Mouse (Mus musculus) layer of hippocampus, postnatal 25 days (tissue): ENCODE data around the gene Mapk12. TPM values are rescaled to one million over a fixed set of nuclear protein-coding genes. Genes with fewer than 3 reads are reported as not detected.

ENCODE experiments used
- DNase-seq, 2 experiments: peaks; one replicate each; pipeline ENCODE4 v3.0.0; 2022; ENCODE audit warnings: mixed read lengths in 2 of 2, low spot score in 1 of 2; ENCODE audit errors: extremely low spot score in 1 of 2
- total RNA-seq, 2 experiments: library from RNA; stranded (reverse); gene quantifications; 2 replicates each; pipeline ENCODE4 v1.2.3; 2021

The Mapk12 gene
- 1 to 10 TPM; 2.7 to 5.1 TPM for total RNA-seq

DNA sequence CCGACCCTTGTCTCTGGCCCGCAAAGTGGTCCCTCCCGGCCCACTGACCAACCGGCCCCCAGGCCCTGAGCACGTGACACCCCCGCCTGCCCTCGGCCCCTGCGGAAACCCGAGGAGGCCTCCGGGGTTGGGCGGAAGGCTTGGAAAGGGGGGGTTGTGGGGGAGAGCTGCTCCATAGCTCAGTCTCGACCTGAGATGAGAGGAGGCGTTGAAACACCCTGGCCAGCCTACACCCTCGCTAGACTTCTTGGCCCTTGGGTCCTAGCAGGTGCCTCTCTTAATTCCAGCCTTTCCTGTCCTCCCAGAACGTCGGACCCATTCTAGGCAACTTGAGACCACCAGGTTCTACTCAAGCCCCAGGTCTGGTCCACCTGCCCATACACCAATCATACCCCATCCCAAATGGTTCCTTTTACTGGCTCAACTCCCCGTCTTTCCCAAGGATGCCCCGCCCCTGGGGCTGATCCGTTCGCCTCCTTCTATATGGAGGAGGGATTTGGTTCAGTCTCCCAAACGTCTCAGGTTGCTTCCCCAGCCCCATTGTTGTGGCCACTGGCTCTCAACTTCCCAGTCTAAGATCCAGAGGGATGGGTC is at the start of gene Mapk12:
Gene Mapk12, minus strand, starts transcription at position 45 of the 594 bp plus-strand sequence.
- DNase-seq, result no peak

DNA sequence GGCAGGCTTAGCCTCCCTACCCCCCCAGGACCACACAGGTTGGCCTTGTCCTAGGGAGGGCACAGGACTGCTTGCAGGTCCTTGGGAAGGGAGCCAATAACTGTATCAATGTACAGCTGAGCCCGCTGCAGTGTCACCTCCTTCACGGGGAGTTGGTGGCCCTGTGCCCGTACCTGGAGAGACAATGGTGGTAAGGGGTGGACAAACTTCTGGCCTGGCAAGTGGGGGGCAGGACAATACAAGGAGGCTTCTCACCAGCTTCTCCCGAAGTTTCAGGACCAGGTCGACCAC is 44.4 kb upstream of the Mapk12 start:
- DNase-seq, result no peak

DNA sequence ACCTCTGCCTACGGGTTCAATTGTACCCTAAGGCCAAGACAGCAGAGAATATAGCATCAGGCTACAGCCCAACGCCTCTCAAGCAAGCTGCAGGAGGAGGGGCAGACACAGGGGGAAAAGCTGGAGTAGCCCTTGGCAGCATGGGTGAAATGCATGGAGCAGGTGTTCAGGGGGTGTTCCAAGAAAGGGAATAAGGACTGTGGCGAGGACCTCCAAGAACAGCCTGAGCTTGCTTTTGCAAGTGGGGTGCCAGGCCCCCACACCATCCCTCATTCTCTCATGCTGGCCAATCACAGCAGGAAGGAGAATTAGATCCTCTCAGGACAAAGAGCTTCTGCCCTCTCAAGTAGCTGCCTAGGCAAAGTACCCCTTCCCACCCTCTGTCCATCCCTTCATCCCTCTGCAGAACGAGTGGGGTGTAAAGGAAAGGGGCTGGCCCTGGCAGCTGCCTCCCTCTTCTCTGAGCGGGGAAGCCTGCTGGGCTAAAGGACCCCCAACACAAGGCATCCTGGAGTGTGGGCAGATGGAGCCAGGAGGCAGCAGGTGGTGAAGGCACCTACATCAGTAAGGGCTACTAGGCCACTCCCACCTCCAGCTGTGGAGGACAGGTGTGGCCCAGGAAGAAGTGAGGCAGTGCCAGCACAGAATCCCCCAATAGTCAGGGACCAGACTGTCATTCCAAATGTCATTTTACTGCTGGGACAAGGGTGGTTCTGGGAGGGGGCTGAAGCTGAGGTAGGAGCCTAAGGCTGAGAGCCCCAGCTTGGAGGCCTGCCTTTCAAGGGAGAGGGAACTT is 43.8 kb upstream of the Mapk12 start:
- no peak for DNase-seq

- DNase-seq, result no peak
These were observed 42.3 kb upstream of the Mapk12 start for GRCm38 (mm10) chr15:89182842-89183241.

GRCm38 (mm10) chr15:89182328-89182741 is 41.8 kb upstream of the Mapk12 start:
- no peak for DNase-seq

GRCm38 (mm10) chr15:89181561-89182270 is 41.2 kb upstream of the Mapk12 start:
- DNase-seq, result no peak

DNA sequence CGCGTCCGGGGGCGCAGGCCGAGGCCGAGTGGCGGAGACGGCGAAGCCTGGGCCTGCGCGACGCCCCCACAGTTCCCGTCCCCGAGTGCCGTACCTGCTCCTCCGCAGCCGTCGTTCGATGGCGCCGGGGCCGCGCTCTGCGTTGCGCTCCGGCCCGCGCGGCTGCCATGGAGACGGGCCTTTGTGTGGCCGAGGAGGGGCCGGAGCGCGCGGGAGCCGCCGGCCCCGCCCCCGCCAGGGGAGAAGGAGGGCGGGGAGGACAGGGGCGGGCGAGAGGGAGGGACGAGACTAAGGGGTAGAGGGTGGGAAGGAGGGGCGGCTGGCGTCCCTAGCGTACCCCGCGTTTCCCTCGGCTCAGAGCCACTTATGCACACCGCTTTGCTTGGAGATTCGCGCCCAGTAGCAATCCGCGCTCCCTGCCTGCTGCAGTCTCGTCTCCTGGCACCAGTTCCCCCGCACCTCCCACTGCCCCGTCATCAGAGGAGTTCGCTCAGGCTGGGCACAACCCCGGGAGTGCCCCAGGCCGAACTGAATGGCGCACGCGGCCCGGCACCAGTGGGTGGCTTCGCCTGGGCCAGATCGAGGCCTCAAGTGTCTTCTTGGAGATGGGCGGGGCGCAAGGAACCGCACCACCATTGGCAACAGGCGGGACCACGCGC is 40.2 kb upstream of the Mapk12 start, which contains the start of gene Plxnb2:
Gene Plxnb2, minus strand, starts transcription at position 218 of the 659 bp plus-strand sequence.
- peak; percentile 52 to 63 for DNase-seq

DNA sequence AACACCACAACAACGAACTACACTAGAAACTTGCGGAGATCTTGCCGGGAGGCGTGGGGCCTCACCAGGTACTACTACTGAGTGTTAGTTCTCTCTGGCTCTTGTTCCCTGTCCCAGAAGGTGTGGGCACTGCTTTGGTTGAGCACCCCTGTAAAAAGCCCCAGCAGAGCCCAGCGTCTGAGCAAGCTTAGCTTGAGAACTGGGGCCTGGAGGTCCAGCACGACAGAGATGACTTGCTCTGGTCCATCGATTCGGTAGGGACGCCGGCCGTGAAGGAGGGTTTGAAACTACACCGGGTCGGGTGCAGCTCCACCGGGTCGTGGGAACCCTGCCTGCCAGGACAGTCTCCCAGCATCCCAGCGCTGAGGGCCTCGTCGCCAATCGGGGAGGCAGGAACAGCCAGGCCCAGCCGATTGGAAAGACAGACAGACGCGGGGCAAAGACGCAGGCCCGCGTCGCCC is 39.6 kb upstream of the Mapk12 start:
- DNase-seq, result no peak

GRCm38 (mm10) chr15:89179630-89179964 is 39.1 kb upstream of the Mapk12 start:
- no peak for DNase-seq

DNA sequence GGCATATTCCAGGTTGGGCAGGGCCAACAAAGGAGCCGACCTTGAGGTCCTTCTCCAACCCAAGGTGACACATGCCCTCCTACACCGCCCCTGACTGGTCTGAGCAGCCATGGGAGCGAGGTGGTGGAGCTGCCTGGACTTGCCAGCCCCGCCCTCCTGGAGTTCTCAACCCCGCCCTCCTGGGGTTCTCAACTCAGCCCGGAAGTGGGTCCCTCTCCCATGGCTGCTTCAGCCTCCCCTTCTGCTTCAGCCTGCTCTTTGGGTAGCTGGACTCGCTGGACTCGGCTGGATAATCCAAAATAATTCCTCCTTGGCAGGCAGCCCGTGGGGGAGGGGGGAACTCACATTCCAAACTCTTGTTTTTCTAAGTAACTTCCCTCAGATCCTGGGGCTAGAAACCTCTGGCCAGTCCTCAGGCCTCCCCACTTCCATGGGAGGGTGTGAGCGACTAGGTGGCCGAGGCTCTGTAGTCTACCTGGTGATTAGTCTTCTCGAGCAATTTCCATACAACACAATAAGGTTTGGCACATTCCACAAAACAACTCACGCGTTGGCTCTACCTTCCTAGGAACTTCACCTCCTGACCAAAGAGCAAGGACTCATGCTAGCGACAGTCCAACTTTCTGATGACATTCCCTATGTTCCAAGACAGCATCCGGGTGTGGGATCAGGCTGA is 38.6 kb upstream of the Mapk12 start:
- peak in 1 of 2 experiments; percentile 41 for DNase-seq

DNA sequence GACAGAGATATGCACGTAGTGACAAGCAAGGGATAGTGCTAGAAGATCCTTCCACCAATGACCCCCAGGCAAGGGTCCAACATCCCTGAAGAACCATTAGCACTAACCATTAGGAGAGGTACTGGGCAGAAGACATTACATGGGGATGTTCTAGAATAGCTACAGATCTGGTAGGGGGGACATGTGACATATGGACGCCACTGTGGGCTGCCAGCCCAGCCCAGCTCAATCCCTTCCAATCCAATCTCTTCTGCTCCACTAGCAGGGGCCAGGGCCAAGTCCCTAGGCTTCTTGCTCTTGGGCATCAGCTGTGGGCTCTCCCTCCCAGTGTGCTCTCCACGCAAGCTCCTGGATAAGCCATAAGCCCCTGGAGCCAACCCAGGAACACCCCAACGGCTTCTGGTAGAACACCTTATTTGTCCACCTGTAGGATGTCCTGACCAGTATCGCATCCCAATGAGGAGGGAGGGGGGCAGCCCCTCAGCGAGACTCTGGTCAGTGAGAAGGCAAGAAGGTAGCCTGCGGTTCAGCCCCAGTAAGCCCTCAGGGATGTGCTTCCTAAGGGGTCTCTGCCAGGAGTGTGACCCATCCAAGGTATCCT is 37.9 kb upstream of the Mapk12 start:
- DNase-seq, result no peak

- no peak for DNase-seq
These were observed 37.2 kb upstream of the Mapk12 start for GRCm38 (mm10) chr15:89177576-89178259.

GRCm38 (mm10) chr15:89177121-89177520 is 36.6 kb upstream of the Mapk12 start:
- DNase-seq, result peak in 1 of 2 experiments; percentile 73

DNA sequence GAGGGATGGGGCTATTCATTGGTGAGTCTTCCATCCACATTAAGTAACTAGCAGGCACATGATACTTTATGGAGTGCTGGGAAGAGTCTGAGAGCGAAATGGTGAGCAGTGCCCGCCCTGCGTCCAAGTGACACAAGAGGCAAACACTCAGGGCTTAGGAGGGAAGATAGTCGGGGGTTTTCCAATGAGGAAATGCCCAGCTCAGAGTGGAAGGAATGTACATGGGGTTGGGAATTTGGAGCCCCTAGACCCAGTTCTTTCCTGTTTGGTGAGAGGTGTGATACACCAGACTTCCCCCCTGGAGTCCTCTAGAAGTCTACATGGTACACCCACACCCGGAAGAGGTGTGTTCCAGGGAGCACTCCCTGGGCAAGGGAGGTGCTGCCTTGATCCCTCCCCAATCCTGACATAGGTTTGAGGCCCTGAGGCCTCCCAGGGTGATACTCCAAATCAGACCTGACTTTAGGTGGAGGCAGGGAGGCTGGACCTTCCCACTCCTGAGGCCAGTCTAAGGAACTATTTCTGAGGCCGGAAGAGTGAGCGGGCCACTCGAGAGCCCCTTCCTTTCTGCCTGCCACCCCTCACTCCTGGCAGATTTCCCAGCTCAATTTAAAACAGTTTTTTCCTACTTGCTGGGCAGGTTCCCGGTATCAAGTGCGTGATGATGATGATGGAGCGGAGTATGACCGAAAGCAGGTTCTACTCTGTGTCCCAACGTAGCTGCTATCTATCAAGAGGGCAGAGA is 35.1 kb upstream of the Mapk12 start:
- no peak for DNase-seq

DNA sequence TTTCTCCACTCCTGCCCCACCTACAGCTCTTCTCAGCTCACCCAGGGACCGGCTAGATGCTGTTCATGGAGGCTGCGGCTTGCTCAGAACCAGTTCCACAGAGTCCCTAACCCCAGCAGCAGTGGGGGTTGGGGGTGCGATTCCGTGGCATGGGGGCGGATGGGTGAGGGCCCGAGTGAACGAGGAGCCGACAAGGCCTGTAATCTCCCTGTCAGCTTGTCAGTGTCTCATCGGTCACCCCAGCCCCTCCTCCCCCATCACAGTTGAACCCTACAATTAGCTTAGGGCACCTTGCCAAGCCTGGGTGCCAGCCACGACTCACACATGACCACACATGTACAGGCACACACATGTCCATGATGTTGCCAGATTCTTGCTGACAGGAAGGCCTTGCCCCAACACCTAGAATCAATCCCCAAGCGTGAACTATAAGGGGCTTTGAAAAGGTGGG is 34.4 kb upstream of the Mapk12 start:
- no peak for DNase-seq

DNA sequence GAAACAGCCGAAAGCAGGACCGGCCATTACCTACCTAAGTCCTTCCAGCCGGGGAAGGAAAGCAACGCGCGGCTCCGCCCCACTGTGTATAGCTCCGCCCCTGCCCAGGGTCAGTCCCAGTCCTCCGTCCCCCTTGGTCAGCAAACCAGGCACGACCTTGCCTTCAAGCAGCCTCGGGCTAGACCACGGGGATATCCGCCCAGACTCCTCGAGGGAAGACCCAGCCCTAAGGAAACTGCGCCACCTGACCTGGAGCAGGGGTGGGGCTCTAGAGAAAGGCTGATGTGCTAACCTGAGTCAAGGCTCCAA is 33.4 kb upstream of the Mapk12 start:
- no peak for DNase-seq

DNA sequence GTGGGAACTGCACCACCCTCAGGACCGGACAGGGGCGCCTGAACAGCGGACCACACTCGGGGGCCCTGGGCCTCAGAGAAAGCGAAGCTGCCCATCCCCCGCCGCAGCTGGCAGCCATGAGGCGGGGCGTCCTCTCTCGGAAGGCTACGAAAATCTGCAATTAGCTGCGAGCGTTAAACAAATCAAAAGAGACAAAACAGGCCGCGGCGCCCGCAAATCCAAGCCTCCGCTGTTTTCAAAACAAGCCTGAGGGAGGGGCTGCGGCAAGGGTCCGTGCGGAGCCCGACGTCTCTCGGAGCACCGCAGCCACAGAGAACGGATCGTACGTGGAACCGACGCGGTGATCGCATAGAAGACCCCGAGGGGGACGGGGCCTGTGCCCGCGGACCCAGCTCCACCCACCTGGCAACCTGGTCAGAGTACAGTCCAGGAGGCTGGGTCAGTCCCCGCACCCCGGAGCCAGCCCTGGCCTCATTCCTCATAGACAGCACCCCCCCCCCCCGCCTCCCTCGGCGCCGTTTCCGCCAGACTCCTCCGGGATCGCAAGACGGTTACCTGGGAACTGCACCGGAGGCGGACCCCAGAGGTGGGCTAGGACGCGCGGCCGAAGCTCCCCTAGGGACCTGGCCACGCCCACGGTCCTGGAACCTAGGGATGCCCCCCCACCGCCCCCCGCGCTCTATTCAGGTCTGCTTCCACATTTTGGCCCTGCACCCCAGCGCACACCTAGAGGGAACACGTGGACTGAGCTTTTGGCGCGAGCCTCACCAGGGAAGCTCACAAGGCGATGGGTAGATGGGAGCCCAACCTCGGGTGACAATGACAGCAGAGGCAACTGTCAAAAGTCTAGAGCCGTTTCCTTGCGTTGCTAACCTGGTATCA is 32.8 kb upstream of the Mapk12 start:
- DNase-seq, result peak; percentile 47
